Mouse (Mus musculus) lung, adult 2 months (tissue): ENCODE measurements around the gene Hist1h2ac.

Experiments
- CTCF ChIP-seq: fragments of 200-500 bp; IDR thresholded peaks from 2 replicates; pipeline ENCODE4 v1.5.1; 2011; ENCODE audit warnings: mild to moderate bottlenecking, low read length, control low read depth; ENCODE audit not compliant: insufficient read depth
- POLR2A ChIP-seq: fragments of 200-500 bp; IDR thresholded peaks from 2 replicates; pipeline ENCODE4 v1.6.1; 2011; ENCODE audit warnings: low read depth, mild to moderate bottlenecking, control low read depth, low read length, borderline replicate concordance; ENCODE audit errors: extremely low read depth

DNA sequence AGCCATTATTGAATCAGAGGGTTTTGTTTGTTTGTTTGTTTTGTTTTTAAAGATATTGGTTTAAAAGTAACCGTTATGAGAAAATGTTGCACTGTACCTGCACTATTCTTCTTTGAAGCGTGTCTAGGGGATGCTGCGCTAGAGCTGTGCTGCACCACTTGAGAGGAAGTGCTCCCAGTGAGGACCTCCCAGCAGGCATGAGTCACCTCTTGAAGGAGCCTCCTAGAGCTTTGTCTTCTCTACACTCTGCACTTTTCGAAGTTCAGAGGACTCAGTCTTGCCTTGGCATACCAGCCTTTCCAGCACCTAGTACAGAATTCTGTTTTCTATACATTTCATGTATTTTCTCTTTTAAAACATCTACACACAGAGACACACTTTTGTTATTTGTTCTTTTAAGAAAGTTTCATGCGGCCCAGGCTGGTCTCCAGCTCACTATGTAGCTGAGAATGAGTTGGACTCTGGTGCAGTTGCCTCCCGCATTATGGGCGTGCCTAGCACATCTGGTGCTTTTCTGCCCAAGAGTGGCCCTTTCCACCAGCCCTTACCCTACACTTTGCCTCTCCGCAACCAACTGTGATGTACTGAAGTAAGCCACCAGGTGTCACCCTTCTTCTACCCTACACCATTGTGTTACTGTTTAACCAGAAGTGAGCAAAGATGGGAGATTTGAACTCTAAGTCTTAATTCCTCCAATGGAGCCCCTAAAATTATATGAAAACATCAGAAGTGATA is 17.2 kb upstream of the Hist1h2ac start:
- TF ChIP-seq POLR2A (no peak), CTCF (peak; percentile 63)
